8 mouse cellular contexts compared by ENCODE assay signal in the genomic region with DNA sequence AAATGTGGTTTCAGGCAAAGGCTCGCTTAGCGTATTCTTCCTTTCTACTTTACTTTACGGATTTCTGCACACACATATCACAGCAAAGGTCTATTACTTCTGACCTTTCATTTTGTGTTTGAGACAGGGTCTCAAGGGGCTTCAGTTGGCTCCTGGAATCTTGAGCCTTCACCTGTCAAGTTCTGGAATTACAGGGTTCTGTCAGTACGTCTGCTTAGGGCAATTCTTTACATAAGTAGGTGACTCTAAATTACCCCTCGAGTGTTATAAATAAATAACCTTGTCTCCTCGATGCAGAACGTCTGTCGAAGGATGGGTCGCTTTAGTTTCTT. TPM values are rescaled to one million over a fixed set of nuclear protein-coding genes. Genes with fewer than 3 reads are reported as not detected.
DNase-seq lines count a peak whose midpoint lies in the region; ATAC-seq and TF ChIP-seq lines count a peak whose summit lies in the region.

No protein-coding gene starts in this region.

- H3K4me3 ChIP-seq in heart, adult 2 months: peak overlapping the region; percentile 75
- H3K4me3 ChIP-seq in C2C12 (ENCODE audit: insufficient read depth, poor library complexity, severe bottlenecking): peak overlapping the region; percentile 46
- H3K4me3 ChIP-seq in forebrain, embryonic 10.5 days: peak overlapping the region; percentile 98
- H3K4me3 ChIP-seq in liver, embryonic 12.5 days: peak overlapping the region; percentile 89

- ATAC-seq in liver, embryonic 12.5 days: no peak

- 4% methylated on average over 9 of the region's 9 CpGs for WGBS in heart, adult 2 months
- WGBS in forebrain, embryonic 10.5 days: 19% methylated on average over 9 of the region's 9 CpGs
- 3% methylated on average over 9 of the region's 9 CpGs for WGBS in liver, embryonic 12.5 days (ENCODE audit: insufficient replicate concordance)

- TF ChIP-seq POLR2A in heart, adult 2 months (IDR thresholded peaks at IDR 0.05; ENCODE audit: insufficient read depth, low read depth, low read length): no peak

- peaks cover 6% of the 10 kb centered on the region for H3K4me1 ChIP-seq in heart, adult 2 months (ENCODE audit: control insufficient read depth, insufficient read depth, low read length)
- H3K4me1 ChIP-seq in forebrain, embryonic 10.5 days: peaks cover 22% of the 10 kb centered on the region
- peaks cover 41% of the 10 kb centered on the region for H3K4me1 ChIP-seq in liver, embryonic 12.5 days

- TF ChIP-seq EP300 in heart, adult 2 months (IDR thresholded peaks at IDR 0.05; ENCODE audit: insufficient read depth, low read depth, low read length): no peak

- H3K79me2 ChIP-seq in heart, adult 2 months (replicated peaks; ENCODE audit: control insufficient read depth, insufficient read depth, low read length): peaks cover 7% of the 10 kb centered on the region
- peaks cover 45% of the 10 kb centered on the region for H3K79me2 ChIP-seq in C2C12 (ENCODE audit: control insufficient read depth, insufficient read depth)

- H3K27me3 ChIP-seq in heart, adult 2 months (ENCODE audit: control insufficient read depth, insufficient read depth, low read length): no peaks in the 10 kb centered on the region
- no peaks in the 10 kb centered on the region for H3K27me3 ChIP-seq in C2C12 (ENCODE audit: control insufficient read depth, insufficient read depth, insufficient read length)
- H3K27me3 ChIP-seq in forebrain, embryonic 10.5 days (ENCODE audit: poor library complexity, severe bottlenecking): no peaks in the 10 kb centered on the region
- H3K27me3 ChIP-seq in liver, embryonic 12.5 days (replicated peaks): no peaks in the 10 kb centered on the region

- peaks cover 38% of the 10 kb centered on the region for H3K79me3 ChIP-seq in C2C12 (ENCODE audit: low read depth)

- DNase-seq in heart, adult 2 months: no peak
- DNase-seq in heart, postnatal 4 days: no peak
- DNase-seq in forebrain, embryonic 10.5 days (ENCODE audit: extremely low spot score, low spot score): no peak
- DNase-seq in ovary, postnatal 14 days (ENCODE audit: low spot score): no peak
- no peak for DNase-seq in urinary bladder, postnatal 4 days (ENCODE audit: low spot score in 2 of 2)
- no peak for DNase-seq in layer of hippocampus, adult 18-20 months (ENCODE audit: low spot score in 2 of 2)

- H3K9me3 ChIP-seq in forebrain, embryonic 10.5 days: no peaks in the 10 kb centered on the region
- H3K9me3 ChIP-seq in liver, embryonic 12.5 days (replicated peaks): no peaks in the 10 kb centered on the region

- H3K9ac ChIP-seq in heart, adult 2 months (ENCODE audit: low read depth, low read length): peak overlapping the region; percentile 86
- H3K9ac ChIP-seq in liver, embryonic 12.5 days: peak overlapping the region; percentile 75

- intact Hi-C loops in heart, adult 2 months (cut with DNase I): loop anchor here (2.0 kb wide), 1 partner anchor 24 kb away; a partner anchor contains a TSS

- no peak for TF ChIP-seq CTCF in heart, adult 2 months (IDR thresholded peaks at IDR 0.05)
- TF ChIP-seq CTCF in C2C12 (IDR thresholded peaks at IDR 0.05; ENCODE audit: control insufficient read depth, insufficient read depth, insufficient read length): no peak

- H3K4me2 ChIP-seq in liver, embryonic 12.5 days: peak overlapping the region; percentile 87

- peaks cover 25% of the 10 kb centered on the region for H3K36me3 ChIP-seq in heart, adult 2 months (ENCODE audit: control insufficient read depth, insufficient read depth, low read length)
- H3K36me3 ChIP-seq in C2C12 (ENCODE audit: control insufficient read depth, insufficient read depth): peaks cover 46% of the 10 kb centered on the region
- H3K36me3 ChIP-seq in forebrain, embryonic 10.5 days (replicated peaks): peaks cover 44% of the 10 kb centered on the region
- peaks cover 42% of the 10 kb centered on the region for H3K36me3 ChIP-seq in liver, embryonic 12.5 days

- H3ac ChIP-seq in C2C12 (ENCODE audit: control insufficient read depth, insufficient read length, low read depth): peak overlapping the region; percentile 74

- H3K27ac ChIP-seq in heart, adult 2 months: peak overlapping the region; percentile 89
- H3K27ac ChIP-seq in forebrain, embryonic 10.5 days: peak overlapping the region; percentile 98
- H3K27ac ChIP-seq in liver, embryonic 12.5 days: peak overlapping the region; percentile 82

TF ChIP-seq in C2C12, 6 proteins besides CTCF, POLR2A, EP300 and RAD21:
- TF ChIP-seq MYOG (IDR thresholded peaks at IDR 0.05; ENCODE audit: control insufficient read depth, extremely low read depth, insufficient read length): no peak
- TF ChIP-seq MYOD1 (IDR thresholded peaks at IDR 0.05; ENCODE audit: control insufficient read depth, insufficient read length, low read depth): no peak
- TF ChIP-seq CEBPB (IDR thresholded peaks at IDR 0.05; ENCODE audit: low read depth): no peak
- no peak for TF ChIP-seq MAX (IDR thresholded peaks at IDR 0.05)
- TF ChIP-seq USF1 (IDR thresholded peaks at IDR 0.05; ENCODE audit: low read depth): no peak
- TF ChIP-seq FOSL1 (IDR thresholded peaks at IDR 0.05; ENCODE audit: insufficient read depth, low read length, poor library complexity, severe bottlenecking): no peak

RNA-seq across cellular contexts. Expression of a gene that starts 0.6 kb away (rescaled TPM):
- total RNA-seq in heart, adult 2 months (2021): 1,000 to 10,000 TPM; 7,689 to 9,158 TPM
- 8,017 and 9,446 TPM in 2 replicates for polyA plus RNA-seq in heart, adult 2 months (2012; rRNA removed)
- total RNA-seq in heart, postnatal 4 days (2021): 1,000 to 10,000 TPM; 6,416 to 6,613 TPM
- polyA plus RNA-seq in C2C12 (2012; fragmentation: generic; extraction: Trizol): 3,917 TPM
- 2,314 and 2,329 TPM in 2 replicates for polyA plus RNA-seq in forebrain, embryonic 10.5 days (2016; fragmentation: Nextera tagmentation; extraction: Ambion mirVana)
- polyA plus RNA-seq in liver, embryonic 12.5 days (2016; fragmentation: Nextera tagmentation; extraction: Ambion mirVana): 2,130 and 2,180 TPM in 2 replicates
- 1,000 to 10,000 TPM; 1,726 to 1,851 TPM for total RNA-seq in layer of hippocampus, adult 18-20 months (2021)

RNA-seq across cellular contexts. Expression of a gene that starts 8.9 kb away (rescaled TPM):
- 10 to 100 TPM; 18.4 to 22.4 TPM for total RNA-seq in heart, adult 2 months (2021)
- 15.5 and 23.7 TPM in 2 replicates for polyA plus RNA-seq in heart, adult 2 months (2012; rRNA removed)
- total RNA-seq in heart, postnatal 4 days (2021): 10 to 100 TPM; 28.0 to 30.0 TPM
- 8.2 TPM for polyA plus RNA-seq in C2C12 (2012; fragmentation: generic; extraction: Trizol)
- polyA plus RNA-seq in forebrain, embryonic 10.5 days (2016; fragmentation: Nextera tagmentation; extraction: Ambion mirVana): 13.5 and 15.2 TPM in 2 replicates
- polyA plus RNA-seq in liver, embryonic 12.5 days (2016; fragmentation: Nextera tagmentation; extraction: Ambion mirVana): 8.0 and 8.6 TPM in 2 replicates
- 10 to 100 TPM; 39.6 to 41.9 TPM for total RNA-seq in layer of hippocampus, adult 18-20 months (2021)

RNA-seq across cellular contexts. Expression of a gene that starts 23.7 kb away (rescaled TPM):
- 10 to 100 TPM; 96.0 to 97.3 TPM for total RNA-seq in heart, adult 2 months (2021)
- polyA plus RNA-seq in heart, adult 2 months (2012; rRNA removed): 16.3 and 19.2 TPM in 2 replicates
- 100 to 1,000 TPM; 125 to 132 TPM for total RNA-seq in heart, postnatal 4 days (2021)
- 133 TPM for polyA plus RNA-seq in C2C12 (2012; fragmentation: generic; extraction: Trizol)
- 733 and 767 TPM in 2 replicates for polyA plus RNA-seq in forebrain, embryonic 10.5 days (2016; fragmentation: Nextera tagmentation; extraction: Ambion mirVana)
- polyA plus RNA-seq in liver, embryonic 12.5 days (2016; fragmentation: Nextera tagmentation; extraction: Ambion mirVana): 406 and 407 TPM in 2 replicates
- total RNA-seq in layer of hippocampus, adult 18-20 months (2021): 100 to 1,000 TPM; 146 to 153 TPM

RNA-seq across cellular contexts. Expression of a gene that starts 47.1 kb away (rescaled TPM):
- 100 to 1,000 TPM; 436 to 544 TPM for total RNA-seq in heart, adult 2 months (2021)
- polyA plus RNA-seq in heart, adult 2 months (2012; rRNA removed): 204 and 212 TPM in 2 replicates
- 100 to 1,000 TPM; 738 to 766 TPM for total RNA-seq in heart, postnatal 4 days (2021)
- 936 TPM for polyA plus RNA-seq in C2C12 (2012; fragmentation: generic; extraction: Trizol)
- 930 and 977 TPM in 2 replicates for polyA plus RNA-seq in forebrain, embryonic 10.5 days (2016; fragmentation: Nextera tagmentation; extraction: Ambion mirVana)
- 666 and 682 TPM in 2 replicates for polyA plus RNA-seq in liver, embryonic 12.5 days (2016; fragmentation: Nextera tagmentation; extraction: Ambion mirVana)
- total RNA-seq in layer of hippocampus, adult 18-20 months (2021): 100 to 1,000 TPM; 338 to 356 TPM

Comparison
In these comparisons a context has a peak if more than half of its experiments do, and no peak if none do; other contexts are left out.
1. H3K4me3 ChIP-seq: peak in every context shown above with its lines; median percentile 98 in forebrain, embryonic 10.5 days; 89 in liver, embryonic 12.5 days; 75 in heart, adult 2 months; 46 in C2C12.